Comparison of ENCODE assay signal across 9 mouse cellular contexts in the genomic region with DNA sequence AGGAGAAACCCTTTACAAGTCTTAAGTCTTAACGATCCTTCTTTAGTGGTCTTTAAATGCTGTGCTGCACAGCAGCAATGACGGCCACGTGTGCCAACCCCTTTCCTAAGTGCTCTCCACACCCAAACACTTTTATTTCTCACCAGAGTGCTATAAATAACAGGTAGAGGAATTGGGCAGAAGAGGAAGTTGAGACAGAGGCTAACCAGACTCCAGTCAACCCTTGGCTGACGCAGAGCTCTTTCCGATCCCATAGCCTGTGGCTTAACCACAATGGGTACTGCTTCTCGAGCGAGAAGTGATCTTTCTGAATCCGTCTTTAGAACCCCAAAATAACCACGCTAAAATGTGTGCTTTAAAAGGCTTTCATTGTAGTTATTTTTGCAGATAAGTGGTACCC.
DNase-seq lines count a peak whose midpoint lies in the region; ATAC-seq and TF ChIP-seq lines count a peak whose summit lies in the region.
"Had no signal": no experiment of that assay in that cellular context is flagged by ENCODE, and none has a peak within 500 bp of the region (broad histone marks: within the 10 kb centered on the region; RNA-seq: fewer than 3 reads in every experiment).

No protein-coding gene starts in this region.

- no peak for TF ChIP-seq POLR2A in heart, adult 2 months (IDR thresholded peaks at IDR 0.05; ENCODE audit: insufficient read depth, low read depth, low read length)

- H3K4me1 ChIP-seq in heart, adult 2 months (ENCODE audit: control insufficient read depth, insufficient read depth, low read length): peaks cover 4% of the 10 kb centered on the region
- H3K4me1 ChIP-seq in midbrain, embryonic 15.5 days: peaks cover 5% of the 10 kb centered on the region
- no peaks in the 10 kb centered on the region for H3K4me1 ChIP-seq in midbrain, postnatal 0 days (ENCODE audit: insufficient read depth, low read length)

- H3K9ac ChIP-seq in heart, adult 2 months (ENCODE audit: low read depth, low read length): no peak overlapping the region
- no peak overlapping the region for H3K9ac ChIP-seq in midbrain, embryonic 15.5 days
- H3K9ac ChIP-seq in midbrain, postnatal 0 days (replicated peaks; ENCODE audit: low read length, poor library complexity, severe bottlenecking): no peak overlapping the region

- H3K4me3 ChIP-seq in heart, adult 2 months: no peak overlapping the region
- H3K4me3 ChIP-seq in midbrain, embryonic 15.5 days: no peak overlapping the region
- no peak overlapping the region for H3K4me3 ChIP-seq in midbrain, postnatal 0 days (ENCODE audit: low read depth, low read length)

- H3K27me3 ChIP-seq in heart, adult 2 months (ENCODE audit: control insufficient read depth, insufficient read depth, low read length): no peaks in the 10 kb centered on the region
- no peaks in the 10 kb centered on the region for H3K27me3 ChIP-seq in midbrain, embryonic 15.5 days (replicated peaks)
- no peaks in the 10 kb centered on the region for H3K27me3 ChIP-seq in midbrain, postnatal 0 days (ENCODE audit: insufficient read depth, low read length)

- H3K4me2 ChIP-seq in midbrain, embryonic 15.5 days: no peak overlapping the region
- no peak overlapping the region for H3K4me2 ChIP-seq in midbrain, postnatal 0 days (ENCODE audit: low read depth, low read length, poor library complexity, severe bottlenecking)

- no peak for TF ChIP-seq CTCF in heart, adult 2 months (IDR thresholded peaks at IDR 0.05)
- TF ChIP-seq CTCF in midbrain, postnatal 0 days (IDR thresholded peaks at IDR 0.05): no peak

- peak in 1 of 2 experiments; percentile 36 for DNase-seq in heart, adult 2 months
- no peak for DNase-seq in heart, postnatal 14 days
- no peak for DNase-seq in midbrain, postnatal 0 days (ENCODE audit: low spot score)
- DNase-seq in right cerebral cortex, postnatal 10 days (ENCODE audit: low spot score in 2 of 2): no peak
- DNase-seq in embryo, embryonic 10 days (ENCODE audit: low spot score): no peak
- DNase-seq: gastrocnemius, postnatal 14 days had no signal

- H3K27ac ChIP-seq in heart, adult 2 months: peak overlapping the region; percentile 46
- peak overlapping the region; percentile 34; the same call in 1 of the 2 replicates for H3K27ac ChIP-seq in midbrain, embryonic 15.5 days
- no peak overlapping the region for H3K27ac ChIP-seq in midbrain, postnatal 0 days (ENCODE audit: low read depth, low read length)

- WGBS in heart, adult 2 months: 53% methylated on average over 9 of the region's 9 CpGs
- 80% methylated on average over 9 of the region's 9 CpGs for WGBS in midbrain, embryonic 15.5 days
- 77% methylated on average over 9 of the region's 9 CpGs for WGBS in midbrain, postnatal 0 days

- H3K79me2 ChIP-seq in heart, adult 2 months (replicated peaks; ENCODE audit: control insufficient read depth, insufficient read depth, low read length): no peaks in the 10 kb centered on the region; the same call in 1 of the 2 replicates

- ATAC-seq in midbrain, embryonic 15.5 days (replicated peaks): no peak
- no peak for ATAC-seq in midbrain, postnatal 0 days (ENCODE audit: low FRiP score)
- ATAC-seq in granulocyte monocyte progenitor cell, adult 5-6 weeks (replicated peaks; ENCODE audit: poor library complexity, severe bottlenecking): peak; percentile 98
- peak; percentile 90 for ATAC-seq in monocyte, adult 5-6 weeks (replicated peaks; ENCODE audit: insufficient number of reproducible peaks, low FRiP score, low TSS enrichment, poor library complexity, severe bottlenecking)

- no peaks in the 10 kb centered on the region for H3K9me3 ChIP-seq in midbrain, embryonic 15.5 days
- H3K9me3 ChIP-seq in midbrain, postnatal 0 days (ENCODE audit: low read length): no peaks in the 10 kb centered on the region

- H3K36me3 ChIP-seq in heart, adult 2 months (ENCODE audit: control insufficient read depth, insufficient read depth, low read length): no peaks in the 10 kb centered on the region
- H3K36me3 ChIP-seq in midbrain, embryonic 15.5 days (replicated peaks): no peaks in the 10 kb centered on the region
- H3K36me3 ChIP-seq in midbrain, postnatal 0 days (ENCODE audit: insufficient read depth, low read length): no peaks in the 10 kb centered on the region

- no peak for TF ChIP-seq EP300 in heart, adult 2 months (IDR thresholded peaks at IDR 0.05; ENCODE audit: insufficient read depth, low read depth, low read length)

- intact Hi-C loops in heart, adult 2 months (cut with DNase I): loop anchor here (5.0 kb wide), 1 partner anchor 44 kb away; no protein-coding TSS in a partner anchor
- intact Hi-C loops in heart, postnatal 14 days (cut with DNase I): no loop called here

Comparison
In these comparisons a context has a peak if more than half of its experiments do, and no peak if none do; other contexts are left out.
1. ATAC-seq: peak in granulocyte monocyte progenitor cell, adult 5-6 weeks (single experiment) and monocyte, adult 5-6 weeks (single experiment); none in midbrain, embryonic 15.5 days (single experiment) and midbrain, postnatal 0 days (single experiment).